Mouse (Mus musculus): ENCODE data around the gene Fam3b.

GRCm38 (mm10) chr16:97474671-97475070, 39.9 kb downstream of the Fam3b start:
- TF ChIP-seq CTCF (IDR thresholded peaks at IDR 0.05; ENCODE audit: insufficient read depth, low read depth, low read length) (no peak), POLR2A (IDR thresholded peaks at IDR 0.05; ENCODE audit: insufficient read depth, low read depth, low read length) (no peak)
